Mouse (Mus musculus) olfactory bulb, adult 2 months (tissue): ENCODE measurements at regions not wholly inside any gene's neighbourhood (a gene's known extent, or its start where the extent isn't known, plus 50 kb on each side); places are given as distances from the start of the nearest gene placed in this dataset.

Experiments used
- CTCF ChIP-seq: fragments of 200-500 bp; IDR thresholded peaks from 2 replicates; pipeline ENCODE4 v1.5.1; 2012; ENCODE audit warnings: low read depth, mild to moderate bottlenecking, low read length, moderate library complexity; ENCODE audit not compliant: insufficient read depth
- POLR2A ChIP-seq: fragments of 200-500 bp; IDR thresholded peaks from 2 replicates; pipeline ENCODE4 v1.6.1; 2012; ENCODE audit warnings: mild to moderate bottlenecking, low read depth, low read length, moderate library complexity; ENCODE audit not compliant: insufficient read depth

DNA sequence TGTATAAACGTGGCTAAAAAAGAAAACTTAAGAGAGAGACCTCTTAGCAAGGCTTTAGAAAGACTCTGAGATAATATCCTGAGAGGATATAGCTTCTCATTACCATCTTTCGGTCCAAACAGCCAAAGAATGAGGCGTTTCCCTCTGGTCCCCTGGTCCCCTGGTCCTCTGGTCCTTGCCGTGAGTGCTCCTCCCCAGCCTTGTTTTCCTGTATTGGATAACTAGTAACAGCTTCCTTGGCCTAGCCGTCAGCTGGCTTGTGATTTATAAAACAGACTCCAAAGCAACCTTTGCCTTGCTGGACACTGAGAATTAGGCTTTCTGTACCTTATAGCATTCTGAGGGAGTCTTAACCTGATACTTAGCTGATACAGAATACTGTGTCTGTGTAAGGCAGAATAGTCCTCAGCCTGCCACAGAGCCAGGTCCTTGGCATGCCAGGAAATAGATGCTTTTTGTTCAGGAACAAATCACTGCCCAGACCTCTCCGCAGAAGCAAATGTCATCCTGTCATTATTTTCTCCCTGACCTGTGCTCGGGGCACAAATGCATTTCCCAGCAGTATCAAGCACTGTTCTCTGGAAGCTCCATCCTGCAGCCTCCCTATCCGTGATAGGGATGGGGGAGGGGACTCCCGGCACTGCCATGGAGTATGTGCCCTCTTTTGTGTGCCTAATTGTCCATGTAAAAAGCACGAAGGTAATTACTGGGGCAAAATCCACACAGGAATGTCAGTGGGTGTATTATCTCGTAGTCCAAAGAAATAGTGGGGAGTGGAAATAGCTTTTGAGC, 500.7 kb upstream of the Adamts9 start:
- TF ChIP-seq CTCF (no peak), POLR2A (no peak)
